Mouse (Mus musculus): Measurements from ENCODE around the gene Tgfb3.

The Tgfb3 gene

GRCm38 (mm10) chr12:86030932-86031331 is 47.9 kb downstream of the Tgfb3 start:
- DNase-seq (ENCODE audit: low read depth, low spot score): no peak

- no peak for DNase-seq (ENCODE audit: low read depth, low spot score)
Observed at GRCm38 (mm10) chr12:86027747-86028146, 51.1 kb downstream of the Tgfb3 start.

DNA sequence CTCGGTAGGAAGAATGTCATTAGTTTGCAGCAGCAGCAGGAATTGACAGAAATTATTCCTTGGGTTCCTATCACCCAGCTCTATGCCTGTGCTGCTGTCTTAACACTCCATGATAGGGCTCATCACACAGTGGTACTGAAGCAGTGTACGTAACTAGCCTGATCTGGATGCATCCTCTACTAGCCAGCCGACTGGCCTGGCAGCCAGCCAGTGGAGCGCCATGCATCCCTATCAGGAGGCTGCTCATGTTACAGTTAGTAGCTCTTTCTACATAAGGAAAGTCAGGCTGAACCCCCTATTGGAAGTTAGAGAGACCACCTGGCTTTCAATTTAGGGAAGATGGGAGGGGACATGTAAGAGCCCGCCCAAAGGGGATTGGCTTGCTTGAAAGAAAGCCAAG is 51.8 kb downstream of the Tgfb3 start:
- DNase-seq (ENCODE audit: low read depth, low spot score): no peak

- no peak for DNase-seq (ENCODE audit: low read depth, low spot score)
Observed at GRCm38 (mm10) chr12:86025480-86025879, 53.4 kb downstream of the Tgfb3 start.

- no peak for DNase-seq (ENCODE audit: low read depth, low spot score)
Observed at GRCm38 (mm10) chr12:86024426-86024825, 54.4 kb downstream of the Tgfb3 start.

DNA sequence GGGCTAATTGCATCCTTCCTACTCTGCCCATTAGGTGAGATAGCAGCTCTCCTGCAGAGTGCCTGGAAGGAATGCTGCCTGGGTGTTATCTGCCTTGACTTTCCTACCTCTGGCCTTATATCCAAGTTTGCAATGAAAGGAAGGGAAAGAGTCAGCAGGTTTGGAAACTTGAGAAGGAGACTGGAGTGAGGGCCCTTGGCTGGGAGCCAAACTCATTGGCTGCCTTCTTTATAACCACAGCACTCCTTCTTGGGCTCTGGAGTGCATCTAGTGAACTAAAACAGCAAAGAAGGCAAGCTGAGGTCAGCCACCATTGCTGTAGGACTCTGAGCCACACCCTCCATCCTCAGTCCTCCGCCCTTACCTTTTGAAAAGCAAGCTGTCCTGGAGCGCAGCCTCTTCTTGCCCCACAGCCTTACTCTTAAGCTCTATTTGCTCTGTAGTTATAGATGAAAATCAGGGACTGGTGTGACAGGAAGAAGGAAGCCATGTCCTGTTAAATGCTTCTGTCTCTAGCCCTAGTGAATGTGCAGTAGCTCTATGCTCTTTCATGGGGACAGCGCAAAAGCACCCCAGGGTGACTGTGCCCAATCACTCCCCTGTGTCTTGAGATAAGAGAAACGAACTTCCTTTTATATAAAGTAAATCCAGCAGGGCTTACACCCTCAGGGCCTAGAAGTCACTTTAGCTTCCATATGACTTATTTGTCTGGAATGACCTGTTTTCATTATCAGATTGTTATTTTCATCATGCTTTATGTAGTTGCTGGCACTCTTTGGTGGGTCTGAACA is 55.6 kb downstream of the Tgfb3 start:
- no peak for DNase-seq (ENCODE audit: low read depth, low spot score)

GRCm38 (mm10) chr12:86022282-86022984 is 56.4 kb downstream of the Tgfb3 start:
- DNase-seq (ENCODE audit: low read depth, low spot score): no peak

- no peak for DNase-seq (ENCODE audit: low read depth, low spot score)
Observed at GRCm38 (mm10) chr12:86021583-86021982, 57.3 kb downstream of the Tgfb3 start.

GRCm38 (mm10) chr12:86017360-86017759 is 61.5 kb downstream of the Tgfb3 start:
- no peak for DNase-seq (ENCODE audit: low read depth, low spot score)

DNA sequence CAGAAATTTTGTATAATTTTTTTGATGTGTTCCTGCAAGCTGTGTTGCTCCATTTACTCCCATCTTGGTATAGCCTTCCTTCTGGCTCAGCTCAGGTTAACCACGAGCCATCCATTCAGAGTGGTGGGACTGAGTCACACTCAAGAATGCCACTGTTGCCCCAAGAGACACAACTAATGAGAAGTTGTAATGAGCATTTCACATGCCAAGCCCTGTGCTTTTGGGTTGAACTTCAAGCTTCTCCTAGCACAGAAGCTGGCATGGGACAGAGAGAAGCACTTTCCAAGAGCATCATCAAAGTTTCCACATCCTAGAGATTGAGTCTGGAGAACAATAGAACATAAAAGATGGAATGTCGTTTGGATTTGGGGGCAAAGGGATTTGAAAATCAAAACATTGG is 63.7 kb downstream of the Tgfb3 start:
- DNase-seq (ENCODE audit: low read depth, low spot score): no peak

DNA sequence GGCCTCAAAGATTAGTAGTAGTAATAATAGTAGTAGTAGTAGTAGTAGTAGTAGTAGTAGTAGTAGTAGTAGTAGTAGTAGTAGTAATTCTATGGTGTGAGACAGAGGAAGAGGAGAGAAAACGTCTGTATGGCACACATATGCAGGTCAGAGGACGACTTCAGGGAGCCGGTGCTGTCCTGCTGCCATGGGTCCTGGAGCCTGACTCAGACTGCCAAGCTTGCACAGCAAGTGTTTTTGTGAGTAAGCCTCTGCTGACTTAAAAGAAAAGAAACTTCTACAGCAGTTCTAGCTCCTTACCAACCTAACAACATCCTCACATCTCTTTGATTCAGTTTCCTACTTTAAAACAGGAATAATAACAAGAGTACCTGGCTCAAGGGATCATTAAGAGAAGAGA is 64.2 kb downstream of the Tgfb3 start:
- DNase-seq (ENCODE audit: low read depth, low spot score): no peak

DNA sequence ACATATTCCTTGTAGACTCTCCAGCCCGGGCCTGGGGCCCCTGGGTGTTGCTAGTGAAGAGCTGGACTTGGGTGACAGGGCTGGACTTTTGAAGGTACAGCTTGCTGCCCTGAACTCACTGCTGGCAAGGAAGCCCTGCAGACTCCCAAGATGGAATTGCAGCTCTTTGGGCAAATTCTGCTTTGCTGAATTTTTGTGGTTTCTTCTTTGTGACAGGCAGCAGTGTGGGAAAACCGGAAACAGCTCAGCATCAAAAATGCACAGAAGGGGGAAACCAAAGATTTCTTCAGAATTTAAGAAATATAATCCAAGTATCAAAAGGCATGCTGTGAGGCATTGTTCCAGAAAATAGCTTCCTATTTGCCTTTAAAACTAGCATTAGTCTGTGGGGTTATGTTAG is 64.7 kb downstream of the Tgfb3 start:
- no peak for DNase-seq (ENCODE audit: low read depth, low spot score)

DNA sequence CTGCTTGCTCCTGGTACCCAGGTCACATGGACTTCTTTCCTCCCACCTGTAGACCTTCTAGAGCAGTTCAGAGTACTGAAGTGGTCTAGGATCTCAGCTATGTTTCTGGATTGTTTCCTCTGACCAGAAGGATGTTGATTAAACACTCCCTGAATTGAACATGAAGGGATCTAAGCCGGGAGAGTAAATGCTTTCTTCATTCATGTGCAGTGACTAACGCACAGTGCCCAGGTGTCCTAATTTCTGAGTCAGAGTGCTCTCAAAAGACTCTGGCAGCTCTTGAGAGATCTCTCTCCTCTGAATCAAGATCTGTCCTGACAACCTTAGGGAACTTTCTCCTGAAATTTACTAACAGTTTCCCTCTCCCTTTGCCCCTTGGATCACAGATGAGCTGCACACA is 66.6 kb downstream of the Tgfb3 start:
- DNase-seq (ENCODE audit: low read depth, low spot score): no peak

DNA sequence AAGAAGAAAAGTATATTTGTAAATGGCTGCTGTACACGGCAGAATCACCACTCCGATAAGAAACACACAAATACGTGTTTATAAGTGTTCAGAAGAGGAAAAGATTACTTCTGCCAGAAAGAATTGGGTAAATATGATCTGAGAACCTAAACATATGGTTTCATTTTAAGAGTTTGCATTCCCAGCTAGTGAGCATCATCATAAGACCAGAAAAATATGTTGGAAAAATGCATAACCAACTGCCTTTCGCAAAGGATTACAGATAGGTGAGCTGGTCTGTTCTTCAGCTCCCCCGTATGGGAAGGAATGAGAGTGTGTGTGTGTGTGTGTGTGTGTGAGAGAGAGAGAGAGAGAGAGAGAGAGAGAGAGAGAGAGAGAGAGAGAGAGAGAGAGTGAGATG is 68.2 kb downstream of the Tgfb3 start:
- DNase-seq (ENCODE audit: low read depth, low spot score): no peak

GRCm38 (mm10) chr12:86007377-86007776 is 71.5 kb downstream of the Tgfb3 start:
- no peak for DNase-seq (ENCODE audit: low read depth, low spot score)
